Mouse (Mus musculus): ENCODE measurements at regions not wholly inside any gene's neighbourhood (a gene's known extent, or its start where the extent isn't known, plus 50 kb on each side); places are given as distances from the start of the nearest gene placed in this dataset.
A peak's percentile ranks its signal among the peaks of the same experiment; 100 is the strongest.

DNA sequence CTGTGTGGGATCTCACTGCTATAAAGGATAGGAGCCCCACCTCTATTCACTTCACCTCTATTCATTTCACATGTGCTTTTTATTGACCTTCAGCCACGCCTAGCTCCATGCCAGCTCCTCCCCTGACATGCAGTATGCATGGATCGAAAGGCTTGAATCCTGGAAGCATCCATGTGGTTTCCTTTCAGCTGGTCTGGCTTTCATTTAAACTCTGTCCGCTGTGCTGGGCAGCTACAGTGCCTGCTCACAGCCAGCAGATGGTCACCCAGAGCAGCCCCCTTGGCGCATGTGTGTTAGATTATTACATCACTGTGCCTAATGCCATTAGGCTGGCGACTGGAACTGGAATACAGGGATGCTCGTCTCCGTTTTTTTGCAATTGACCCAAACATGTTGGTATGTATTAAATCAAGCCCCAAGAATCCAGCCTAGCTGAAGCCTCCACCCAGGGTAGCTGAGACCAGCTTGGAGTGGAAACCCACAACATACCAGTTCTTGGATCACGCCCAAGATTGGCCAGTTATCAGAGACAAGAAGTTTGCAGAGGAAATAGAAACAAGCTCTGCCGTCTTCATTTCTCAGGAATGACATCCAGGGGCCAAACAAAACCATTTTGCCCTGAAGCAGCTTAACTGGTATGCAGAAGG, 113.2 kb downstream of the Inhbb start:
- no peak for DNase-seq (ENCODE audit: low spot score in 2 of 2)

DNA sequence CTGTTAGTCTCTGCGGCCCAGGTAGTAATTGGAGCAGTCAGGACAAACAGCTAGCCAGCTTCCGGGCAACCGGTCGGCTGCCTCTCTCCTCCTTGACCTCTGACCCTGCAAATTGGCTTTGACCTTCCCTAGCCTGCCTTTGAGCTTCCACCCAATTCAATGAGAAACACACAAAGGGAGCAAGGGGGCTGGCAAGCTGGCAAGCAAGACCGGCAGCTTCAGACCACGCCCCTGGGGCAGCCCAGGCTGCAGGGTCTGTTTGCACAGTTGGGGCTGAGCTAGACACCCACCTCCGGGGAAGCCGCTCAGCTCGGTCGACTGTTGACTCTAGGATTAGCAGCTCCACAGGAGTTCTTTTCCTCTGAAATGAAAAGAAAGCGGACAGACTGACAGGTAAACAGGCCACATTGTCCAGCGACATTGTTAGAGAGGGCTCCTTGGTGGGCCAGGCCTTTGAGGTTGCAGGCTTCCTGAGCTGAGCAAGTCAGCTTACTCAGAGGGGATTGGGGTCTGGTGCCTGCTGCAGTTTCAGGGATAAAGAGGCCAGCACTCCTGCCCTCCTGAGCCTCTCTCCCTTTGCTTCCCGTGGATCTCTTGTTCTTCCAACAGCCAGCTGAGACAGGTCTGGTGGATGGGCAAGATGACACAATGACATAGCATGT, 116.6 kb downstream of the Inhbb start:
- no peak for DNase-seq (ENCODE audit: low spot score in 2 of 2)

DNA sequence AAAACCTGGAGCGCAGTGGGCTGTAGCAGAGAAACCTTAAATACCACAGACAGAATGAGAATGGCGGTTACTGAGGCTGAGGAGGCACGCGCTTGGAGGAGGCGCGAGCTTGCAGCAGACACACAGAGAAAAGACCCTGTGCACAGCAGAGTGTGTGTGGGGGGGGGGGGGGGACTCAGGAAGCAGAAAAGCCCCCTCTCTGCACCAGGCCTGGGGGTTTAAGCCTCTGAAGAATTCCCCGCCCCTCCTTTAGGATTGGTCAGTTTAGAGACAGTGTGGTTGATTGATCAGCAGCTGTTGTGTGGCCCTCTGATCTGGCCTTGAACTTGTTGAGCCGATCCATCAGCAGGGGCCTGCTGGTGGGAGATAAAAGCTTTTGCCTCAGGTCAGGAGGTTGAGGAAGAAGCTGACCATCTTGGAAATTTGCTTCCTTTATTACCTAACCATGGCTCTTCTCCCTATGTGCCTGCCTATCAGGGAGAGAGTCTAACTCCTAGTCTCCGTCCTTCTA, 117.5 kb downstream of the Inhbb start:
- no peak for DNase-seq (ENCODE audit: low spot score in 2 of 2)

DNA sequence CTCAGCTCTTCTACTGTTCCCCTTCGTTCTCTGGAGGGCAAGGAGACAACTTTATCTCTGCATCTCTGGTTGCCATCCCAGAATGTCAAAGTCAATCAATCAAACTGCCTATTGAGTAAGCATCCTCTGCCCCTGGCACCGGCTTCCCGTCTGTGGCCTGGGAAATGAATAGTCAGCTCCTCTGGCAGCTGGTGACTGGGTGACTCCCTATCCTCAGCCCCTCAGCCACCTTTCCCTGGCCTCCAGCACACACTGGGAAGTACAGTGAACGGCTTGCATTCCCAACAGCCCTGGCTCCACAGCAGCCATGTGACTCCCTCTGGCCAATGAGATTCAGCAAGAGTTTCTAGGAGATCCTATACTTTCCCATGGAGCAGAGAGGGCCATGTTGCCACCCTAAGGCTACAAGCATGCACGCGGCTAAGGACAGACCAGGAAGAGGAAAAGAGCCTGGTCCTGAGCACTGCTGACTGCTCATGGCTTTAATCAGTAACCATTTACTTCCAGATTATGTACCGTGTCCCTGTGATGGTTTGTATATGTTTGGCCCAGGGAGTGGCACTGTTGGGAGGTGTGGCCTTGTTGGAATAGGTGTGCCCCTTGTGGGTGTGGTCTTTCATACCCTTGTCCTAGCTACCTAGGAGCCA, 119.6 kb downstream of the Inhbb start:
- peak in 1 of 2 experiments; percentile 12 for DNase-seq (ENCODE audit: low spot score in 2 of 2)

DNA sequence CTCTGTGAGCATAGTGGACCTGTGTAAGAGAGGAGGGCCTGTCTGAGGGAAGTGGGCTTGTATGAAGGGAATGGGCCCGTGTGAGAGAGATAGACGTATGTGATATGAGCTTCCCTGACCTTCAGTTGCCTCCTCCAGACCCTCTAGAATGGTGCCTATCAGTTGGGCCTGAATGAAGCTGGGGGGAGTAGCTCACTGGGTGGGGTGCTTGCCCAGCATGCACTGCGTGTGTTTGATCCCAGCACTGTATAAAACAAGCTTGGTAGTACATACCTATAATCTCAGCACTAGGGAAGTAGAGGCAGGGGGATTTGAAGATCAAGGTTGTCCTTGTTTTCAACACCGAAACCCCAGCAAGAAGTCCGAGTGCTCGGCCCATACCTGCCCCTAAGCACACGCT, 120.1 kb downstream of the Inhbb start:
- no peak for DNase-seq (ENCODE audit: low spot score in 2 of 2)

DNA sequence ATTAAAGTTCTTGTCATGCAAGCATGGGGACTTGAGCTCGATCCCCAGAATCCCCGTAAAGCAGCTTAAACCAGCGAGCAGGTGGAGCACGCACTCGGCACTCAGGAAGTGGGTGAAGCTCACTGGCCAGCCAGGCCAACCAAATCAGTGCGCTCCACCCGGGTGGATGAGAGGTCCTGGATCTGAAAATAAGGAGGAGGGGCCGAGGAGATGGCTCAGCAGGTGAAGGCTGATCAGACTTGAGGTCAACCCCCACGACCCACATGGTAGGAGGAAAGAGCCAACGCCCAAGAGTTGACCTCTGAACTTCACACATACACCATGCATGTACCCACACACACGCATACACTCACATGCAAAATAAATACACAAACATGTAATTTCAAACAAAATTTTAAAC, 120.8 kb downstream of the Inhbb start:
- no peak for DNase-seq (ENCODE audit: low spot score in 2 of 2)

DNA sequence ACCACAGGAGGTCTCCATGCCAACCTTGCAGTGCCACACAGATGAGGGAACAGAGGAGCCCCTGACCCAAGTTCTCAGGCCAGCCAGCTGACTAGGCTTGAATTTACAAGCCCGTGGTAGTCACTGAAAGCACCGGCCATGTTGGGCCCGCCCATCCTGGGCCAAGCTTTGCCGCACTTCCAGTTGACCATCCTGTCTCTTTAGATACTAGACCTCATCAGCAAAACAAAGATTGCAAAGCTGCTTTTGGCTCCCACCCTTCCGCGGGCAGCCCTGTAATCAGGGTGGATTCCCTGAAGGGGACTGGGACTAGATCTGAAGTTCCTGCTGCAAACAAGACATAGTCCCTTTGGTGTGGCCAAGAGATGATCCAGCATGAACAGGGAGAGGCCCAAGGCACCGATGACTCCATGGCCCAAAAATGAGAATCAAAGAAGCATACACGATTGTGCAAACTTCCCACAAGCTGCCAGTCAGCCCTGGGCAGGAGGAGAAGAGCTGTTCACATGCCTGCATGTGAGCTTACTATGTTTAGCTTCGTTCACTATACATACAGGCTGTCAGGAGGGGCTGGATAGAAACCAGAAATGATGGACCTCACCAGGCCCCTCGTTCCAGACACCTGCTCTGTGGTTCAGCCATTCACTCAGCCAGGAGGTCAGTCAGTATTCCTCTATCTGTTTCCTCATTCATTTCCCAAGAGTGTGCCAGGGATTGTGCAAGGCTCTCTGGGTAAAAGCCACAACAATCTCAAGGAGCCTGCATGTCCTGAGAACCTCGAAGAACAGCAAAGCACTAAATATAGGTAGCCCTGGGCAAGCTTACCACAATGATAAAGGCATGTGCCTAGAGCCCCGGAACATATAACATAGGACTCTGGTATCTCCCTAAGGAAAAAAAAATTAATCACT, 122.0 kb downstream of the Inhbb start:
- DNase-seq (ENCODE audit: low spot score in 2 of 2), result no peak

DNA sequence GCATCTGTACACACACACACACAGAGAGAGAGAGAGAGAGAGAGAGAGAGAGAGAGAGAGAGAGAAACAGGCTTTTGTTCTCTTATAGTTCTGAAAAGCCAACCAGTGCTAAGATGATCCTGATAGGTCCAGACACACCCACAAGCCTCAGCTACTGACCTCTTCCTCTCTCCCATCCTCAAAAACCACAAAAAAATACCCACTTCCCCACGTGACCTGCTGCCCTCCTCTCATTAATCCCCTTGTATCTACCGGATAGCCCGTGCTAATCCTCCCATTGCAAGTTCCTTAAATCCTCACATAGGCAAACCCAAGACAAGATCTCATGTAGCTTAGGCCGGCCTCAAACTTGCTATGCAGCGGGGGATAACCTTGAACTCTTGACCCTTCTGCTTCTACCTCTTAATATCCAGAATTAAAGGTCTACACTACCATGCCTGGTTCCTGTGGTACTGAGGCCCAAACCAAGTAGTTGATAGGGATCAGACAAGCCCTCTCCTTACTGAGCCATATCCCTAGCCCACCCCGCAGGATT, 123.3 kb downstream of the Inhbb start:
- no peak for DNase-seq (ENCODE audit: low spot score in 2 of 2)

DNA sequence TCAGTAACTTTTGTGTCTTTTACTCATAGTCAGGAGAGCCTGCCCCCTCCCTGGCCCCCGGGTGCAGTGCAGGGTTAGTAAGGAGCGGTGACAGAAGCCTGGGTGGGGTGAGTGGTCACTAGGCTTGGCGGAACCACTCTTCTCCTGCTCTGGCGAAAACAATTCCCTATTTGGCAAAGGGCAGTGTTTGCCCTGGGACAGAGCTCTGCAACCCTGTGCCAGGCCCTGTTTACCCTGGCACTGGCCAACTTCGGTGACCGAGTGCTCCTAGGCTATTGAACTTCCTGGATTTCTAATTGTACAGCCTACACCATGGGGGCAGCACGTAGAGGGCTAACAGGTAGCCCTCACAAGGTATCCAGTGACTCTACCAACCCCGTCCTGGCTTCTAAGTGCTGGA, 126.9 kb downstream of the Inhbb start:
- no peak for DNase-seq (ENCODE audit: low spot score in 2 of 2)

DNA sequence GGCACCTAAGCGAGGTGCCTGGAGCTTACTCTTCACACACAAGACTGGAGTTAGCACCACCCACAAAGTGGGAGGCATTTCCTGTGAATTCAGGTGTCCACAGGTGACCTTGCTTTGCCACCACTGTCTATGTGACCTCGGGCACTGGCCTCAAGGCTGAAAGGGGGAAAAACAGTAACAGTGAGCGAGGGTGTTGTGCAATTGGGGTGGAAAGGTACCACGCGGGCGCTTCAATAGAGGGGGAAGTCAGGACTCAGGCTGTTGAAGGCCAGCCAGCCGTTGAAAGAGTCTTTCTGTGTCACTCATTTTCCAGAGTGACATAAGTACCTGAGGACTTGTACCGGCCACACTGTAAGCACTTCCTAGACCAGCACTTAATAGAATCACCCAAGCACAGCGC, 128.2 kb downstream of the Inhbb start:
- peak in 1 of 2 experiments; percentile 14 for DNase-seq (ENCODE audit: low spot score in 2 of 2)

DNA sequence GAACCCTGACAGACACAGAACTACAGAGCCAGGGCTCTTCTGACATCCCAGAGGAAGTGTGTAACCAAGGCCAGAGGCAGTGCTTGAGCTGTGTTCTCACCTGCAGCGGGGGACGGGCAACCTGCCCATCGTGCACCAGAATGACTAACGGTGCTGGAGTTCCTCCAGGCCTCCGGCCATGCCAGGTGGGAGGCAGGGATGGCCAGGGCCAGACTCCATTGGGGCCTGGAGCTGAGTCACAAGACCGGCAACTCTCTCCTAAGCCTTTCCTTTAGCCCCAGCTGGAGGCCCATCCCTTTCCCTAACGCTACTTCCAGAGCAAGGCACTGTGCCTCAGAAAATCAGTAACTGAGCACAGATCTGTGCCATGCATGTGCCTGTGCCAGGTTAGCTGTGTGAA, 129.8 kb downstream of the Inhbb start:
- peak; percentile 25 to 27 for DNase-seq (ENCODE audit: low spot score in 2 of 2)

DNA sequence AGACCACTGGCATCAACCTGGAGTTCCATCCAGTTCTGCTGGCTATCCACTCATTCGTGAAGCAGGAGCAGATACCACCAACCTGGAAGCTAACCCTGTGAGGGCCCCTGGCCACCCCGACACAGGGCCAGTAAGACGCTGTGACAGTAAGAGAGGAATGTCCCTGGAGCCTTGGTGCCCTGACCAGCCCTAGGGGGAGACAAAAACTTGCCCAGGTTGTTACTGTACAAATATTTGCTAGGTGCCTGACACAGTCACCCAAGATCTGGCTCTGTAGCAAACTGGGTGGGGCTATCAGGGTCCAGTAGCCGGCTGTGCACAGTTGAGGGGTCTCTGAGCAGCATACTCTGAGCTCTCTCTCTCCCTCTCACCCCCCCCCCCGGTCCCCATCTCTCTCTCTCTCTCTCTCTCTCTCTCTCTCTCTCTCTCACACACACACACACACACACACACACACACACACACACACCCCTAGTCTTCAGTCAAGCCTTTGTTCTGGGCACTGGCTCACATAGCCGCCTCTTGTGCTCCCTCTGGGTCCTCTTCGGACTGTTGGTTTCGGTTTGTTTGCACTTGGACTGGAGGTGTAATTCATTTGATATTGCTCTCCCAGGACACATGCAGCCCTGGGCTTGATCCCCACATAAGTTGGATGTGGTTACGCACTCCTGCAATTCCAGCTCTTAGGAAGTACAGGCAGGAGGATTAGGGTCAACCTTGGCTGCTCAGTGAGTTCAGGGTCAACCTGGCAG, 131.7 kb downstream of the Inhbb start:
- no peak for DNase-seq (ENCODE audit: low spot score in 2 of 2)

DNA sequence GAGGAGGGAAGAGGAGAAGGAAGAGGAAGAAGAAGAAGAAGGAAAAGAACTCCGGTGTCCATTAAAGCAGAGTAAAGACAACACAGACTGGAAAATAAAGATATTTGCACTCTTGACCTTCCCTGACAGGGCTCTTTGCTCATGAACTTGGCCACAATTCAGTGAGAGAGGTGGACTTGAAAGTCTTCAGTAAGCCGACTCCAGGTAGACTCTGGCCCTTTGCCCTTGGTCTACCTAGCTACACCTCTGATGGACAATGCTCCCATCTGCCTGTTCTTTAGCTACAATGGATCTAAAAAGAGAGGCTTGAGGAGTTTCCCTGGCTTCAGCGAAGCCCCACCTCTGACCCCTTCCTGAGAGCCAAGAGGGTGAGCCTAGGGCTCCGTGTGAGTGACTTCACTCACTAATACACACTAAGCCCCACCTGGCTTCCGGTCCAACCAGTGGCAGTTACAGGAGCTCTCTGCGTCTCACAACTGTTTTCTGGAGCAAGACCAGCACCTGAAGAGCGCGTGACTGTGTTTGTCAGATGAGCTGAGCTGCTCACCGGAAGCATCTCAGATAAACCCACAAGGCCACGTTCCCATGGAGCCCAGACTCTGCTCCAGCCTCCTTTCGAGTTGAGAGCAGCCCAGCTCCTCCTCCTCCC, 132.4 kb downstream of the Inhbb start:
- DNase-seq (ENCODE audit: low spot score in 2 of 2), result no peak

DNA sequence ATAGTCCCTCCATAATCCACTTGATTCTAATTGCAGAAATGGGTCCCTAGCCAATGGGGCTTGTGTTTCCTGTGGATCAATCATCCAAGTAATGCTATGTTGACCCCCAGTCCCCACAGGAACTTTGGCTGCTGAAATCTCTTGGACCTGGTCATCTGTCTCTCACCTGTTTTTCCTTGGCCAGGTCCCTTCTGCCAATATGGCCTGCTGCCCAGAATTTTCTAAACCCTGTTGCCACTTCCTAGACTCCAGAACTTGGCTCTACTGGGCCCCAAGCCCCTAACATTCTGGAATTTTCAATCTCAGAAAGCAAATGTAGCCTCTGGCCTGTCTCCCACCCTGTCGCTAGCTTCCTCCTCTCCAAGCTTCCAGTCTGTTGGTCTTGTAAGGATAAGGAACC, 139.6 kb downstream of the Inhbb start:
- no peak for DNase-seq (ENCODE audit: low spot score in 2 of 2)

DNA sequence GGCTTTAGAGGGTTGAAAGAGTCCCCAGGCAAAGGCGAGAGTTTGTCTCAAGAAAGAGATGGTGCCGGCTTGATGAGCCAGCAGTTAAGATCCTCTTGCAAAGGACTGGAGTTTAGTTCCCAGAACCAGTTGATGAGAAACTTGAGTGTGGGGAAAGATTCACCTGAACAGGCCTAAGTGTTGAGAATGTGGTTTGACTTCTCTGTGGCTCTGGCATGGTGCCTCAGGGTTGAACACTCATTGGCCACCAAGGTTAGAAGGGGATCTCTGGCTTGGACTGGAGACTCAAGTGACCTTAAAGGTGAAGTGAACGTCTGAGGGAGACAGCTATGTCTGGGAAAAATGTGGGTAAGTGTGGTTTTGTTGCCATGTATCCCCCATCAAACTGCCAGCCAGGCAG, 142.8 kb downstream of the Inhbb start:
- DNase-seq (ENCODE audit: low spot score in 2 of 2), result no peak

DNA sequence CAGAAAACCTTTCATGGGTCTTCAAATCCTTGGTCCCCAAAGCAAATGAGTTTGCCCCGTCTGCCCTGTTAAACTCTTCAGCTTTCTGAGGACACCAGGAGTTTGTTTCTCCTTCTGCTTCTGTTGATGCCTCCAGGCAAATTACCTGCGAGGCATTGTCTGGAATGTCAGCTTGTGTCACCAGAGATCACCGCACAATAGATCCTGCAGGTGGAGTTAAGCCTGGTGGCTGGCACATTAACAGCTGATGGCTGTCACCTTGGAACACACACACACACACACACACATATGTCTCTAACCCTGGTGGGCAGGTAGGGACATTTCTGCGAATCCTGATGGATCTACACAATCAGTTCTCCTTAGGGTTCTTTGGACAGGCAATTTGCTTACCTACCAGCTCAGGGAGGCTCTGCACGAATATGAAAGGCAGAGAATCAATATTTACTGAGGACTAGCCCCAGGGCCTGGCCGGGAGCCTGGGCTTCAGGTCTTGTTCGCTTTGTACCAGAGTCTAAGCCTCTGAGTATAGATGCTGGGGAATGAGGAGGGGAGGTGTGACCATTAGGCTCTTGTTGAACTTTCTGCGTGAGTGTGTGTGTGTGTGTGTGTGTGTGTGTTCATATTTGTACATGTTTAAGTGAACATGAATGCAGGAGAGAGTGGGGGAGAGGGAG, 143.4 kb downstream of the Inhbb start:
- DNase-seq (ENCODE audit: low spot score in 2 of 2), result no peak

DNA sequence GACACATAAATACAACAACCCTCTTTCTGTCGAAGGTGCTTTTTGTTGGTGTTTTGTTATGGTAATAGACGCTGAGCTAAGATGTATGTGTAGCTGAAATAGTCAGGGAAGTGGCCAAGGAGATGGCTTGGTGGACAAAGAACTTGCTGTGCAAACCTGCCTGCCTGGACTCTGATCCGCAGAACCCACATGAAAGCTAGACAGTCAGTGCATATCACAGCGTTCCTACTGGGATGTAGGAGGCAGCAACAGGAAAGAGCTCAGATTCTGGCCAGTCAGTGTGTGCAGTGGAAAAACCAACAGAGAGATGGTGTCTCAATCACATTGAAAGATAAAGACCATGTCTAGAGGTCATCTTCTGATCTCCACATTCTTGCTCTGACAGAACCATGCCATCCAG, 144.1 kb downstream of the Inhbb start:
- no peak for DNase-seq (ENCODE audit: low spot score in 2 of 2)

DNA sequence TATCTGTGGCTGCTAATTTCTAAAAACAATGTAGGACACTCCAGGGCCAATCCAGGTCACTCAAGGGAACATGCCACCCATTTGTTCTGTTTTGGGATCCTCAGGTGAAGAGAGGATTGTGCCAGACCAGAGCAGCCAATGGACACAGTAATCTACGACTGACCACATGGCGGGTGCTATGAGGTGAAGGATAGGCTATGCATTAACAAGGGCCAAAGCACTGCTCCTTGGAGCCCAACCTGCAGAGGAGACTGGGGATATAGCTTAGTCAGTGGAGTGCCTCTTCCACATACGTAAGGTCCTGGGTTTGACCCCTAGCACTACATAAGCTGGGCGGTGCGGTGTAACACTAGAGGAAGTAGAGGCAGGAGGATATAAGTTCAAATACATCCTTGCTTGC, 156.0 kb downstream of the Inhbb start:
- DNase-seq (ENCODE audit: low spot score in 2 of 2), result no peak

DNA sequence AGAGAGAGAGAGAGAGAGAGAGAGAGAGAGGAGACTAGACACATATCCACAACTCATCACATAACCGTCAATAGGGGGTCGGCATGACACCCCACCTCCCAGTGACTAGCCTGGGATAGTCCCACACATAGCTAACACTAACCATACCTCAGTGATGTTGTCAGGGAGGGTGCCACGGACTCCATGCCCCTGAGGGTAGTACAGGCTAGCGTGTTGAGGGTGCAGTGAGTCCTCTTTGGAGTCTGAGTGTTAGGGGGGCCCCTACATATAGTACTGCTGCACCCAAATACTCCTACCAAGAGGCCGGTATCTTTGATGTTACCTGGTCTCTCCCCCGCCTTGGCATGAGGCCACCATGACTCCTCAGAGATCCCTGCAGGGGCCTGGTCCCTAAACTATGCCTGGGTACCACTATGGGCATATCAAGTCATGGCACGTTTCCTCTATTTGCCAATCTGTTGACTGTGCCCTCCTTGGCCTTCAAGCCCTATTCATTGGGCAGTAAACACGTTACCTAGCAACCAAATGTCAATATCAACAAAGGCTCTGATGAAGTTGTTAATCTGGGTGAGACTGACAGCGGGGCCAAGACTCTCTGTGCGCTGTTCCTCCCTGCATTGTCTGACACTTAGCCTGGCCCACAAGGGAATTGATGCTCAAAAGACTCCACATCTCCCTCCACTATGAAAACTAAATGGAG, 156.7 kb downstream of the Inhbb start:
- DNase-seq (ENCODE audit: low spot score in 2 of 2), result no peak
